Mouse (Mus musculus) cerebellum, postnatal 4 days (tissue): ENCODE results near the gene Lefty2.
"Not testable (repeated sequence)": the region's sequence is repeated elsewhere in the genome, so short reads cannot be mapped to it uniquely, and the experiment has no call there.

Experiments used
- DNase-seq, 2 experiments: peaks; one replicate each; pipeline ENCODE4 v3.0.0; 2022; ENCODE audit warnings: low spot score in 2 of 2, mixed read lengths in 1 of 2

The Lefty2 gene

DNA sequence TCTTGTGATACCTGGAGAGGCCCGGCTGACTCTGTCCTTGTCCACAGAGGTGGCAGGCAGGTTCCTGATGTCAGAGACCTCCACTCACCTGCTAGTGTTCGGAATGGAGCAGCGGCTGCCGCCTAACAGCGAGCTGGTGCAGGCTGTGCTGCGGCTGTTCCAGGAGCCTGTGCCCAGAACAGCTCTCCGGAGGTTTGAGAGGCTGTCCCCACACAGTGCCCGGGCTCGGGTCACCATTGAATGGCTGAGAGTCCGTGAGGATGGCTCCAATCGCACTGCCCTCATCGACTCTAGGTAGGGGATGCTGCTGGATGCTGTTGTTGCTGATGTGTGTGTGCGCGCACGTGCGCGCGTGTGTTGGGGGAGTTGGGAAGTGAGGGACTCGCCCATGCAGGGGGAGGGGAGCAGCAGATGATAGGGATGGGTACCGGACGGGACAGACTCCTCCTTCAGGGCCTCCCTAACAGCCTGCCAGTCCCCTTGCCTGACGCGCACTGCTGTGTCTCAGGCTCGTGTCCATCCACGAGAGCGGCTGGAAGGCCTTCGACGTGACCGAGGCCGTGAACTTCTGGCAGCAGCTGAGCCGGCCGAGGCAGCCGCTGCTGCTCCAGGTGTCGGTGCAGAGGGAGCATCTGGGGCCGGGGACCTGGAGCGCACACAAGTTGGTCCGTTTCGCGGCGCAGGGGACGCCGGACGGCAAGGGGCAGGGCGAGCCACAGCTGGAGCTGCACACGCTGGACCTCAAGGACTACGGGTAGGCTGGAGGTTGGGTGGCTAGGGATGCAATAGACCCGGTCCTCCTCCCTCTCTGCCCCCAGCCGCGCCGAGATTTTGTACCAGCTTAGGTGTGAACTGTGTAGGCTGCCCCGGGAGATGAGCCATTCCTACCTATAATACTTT, 1.4 kb downstream of the Lefty2 start:
- not testable (repeated sequence) for DNase-seq

DNA sequence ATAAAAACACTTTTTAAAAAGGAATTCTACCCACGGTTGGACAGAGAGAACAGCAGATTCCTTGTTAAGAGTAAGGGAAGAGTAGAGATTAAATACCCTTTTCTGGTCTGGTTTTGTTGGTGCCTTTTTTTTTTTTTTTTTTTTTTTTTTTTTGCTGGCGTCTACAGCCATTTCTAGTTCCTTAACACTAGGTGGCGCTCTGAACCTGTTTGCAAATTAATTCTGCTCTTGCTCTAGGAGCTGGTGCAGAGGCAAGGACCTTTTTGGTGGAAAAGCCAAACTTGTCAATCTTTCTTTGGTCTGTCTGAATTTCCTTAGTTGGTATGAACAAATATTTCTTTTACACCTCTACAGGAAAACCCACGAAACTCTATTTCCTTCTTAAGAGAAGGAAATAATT, 8.2 kb downstream of the Lefty2 start:
- DNase-seq: no peak

DNA sequence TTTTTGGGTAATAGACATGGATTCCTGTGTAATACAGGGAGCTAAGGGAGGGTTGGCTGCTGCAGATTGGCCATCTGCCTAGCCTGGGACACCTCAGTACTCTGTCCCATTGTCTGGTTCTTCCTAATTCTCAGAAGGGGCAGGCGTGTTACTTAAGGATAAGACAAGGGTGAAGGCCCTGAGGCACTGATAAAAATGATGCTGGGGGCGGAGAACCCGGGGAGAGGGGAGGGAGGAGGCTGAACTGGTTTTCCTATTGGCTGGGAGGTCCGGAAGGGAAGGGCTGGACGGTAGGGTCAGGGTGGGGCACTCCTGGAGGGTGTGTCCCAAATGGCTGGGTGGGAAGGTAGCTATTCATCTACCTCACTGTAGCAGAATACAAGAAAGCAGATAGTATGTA, 10.0 kb downstream of the Lefty2 start:
- DNase-seq: no peak

DNA sequence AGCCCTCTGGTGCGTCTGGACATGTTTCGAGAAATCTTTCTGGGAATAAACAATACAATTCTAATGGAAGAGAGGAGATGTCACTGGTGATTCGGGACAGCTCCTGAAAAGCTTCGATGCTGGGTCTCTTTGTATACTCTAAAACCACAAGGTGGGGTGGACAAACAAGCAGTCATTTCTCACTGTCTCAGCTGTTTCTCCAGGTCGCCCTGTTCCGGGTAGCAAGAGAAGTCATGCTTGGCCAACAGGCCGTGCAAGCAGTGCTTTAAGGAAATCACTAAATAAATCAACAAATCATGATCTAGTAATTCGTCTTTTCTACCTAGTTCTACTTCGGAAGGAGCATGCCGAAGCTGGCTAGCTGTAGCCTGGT, 10.7 kb downstream of the Lefty2 start:
- DNase-seq: no peak

DNA sequence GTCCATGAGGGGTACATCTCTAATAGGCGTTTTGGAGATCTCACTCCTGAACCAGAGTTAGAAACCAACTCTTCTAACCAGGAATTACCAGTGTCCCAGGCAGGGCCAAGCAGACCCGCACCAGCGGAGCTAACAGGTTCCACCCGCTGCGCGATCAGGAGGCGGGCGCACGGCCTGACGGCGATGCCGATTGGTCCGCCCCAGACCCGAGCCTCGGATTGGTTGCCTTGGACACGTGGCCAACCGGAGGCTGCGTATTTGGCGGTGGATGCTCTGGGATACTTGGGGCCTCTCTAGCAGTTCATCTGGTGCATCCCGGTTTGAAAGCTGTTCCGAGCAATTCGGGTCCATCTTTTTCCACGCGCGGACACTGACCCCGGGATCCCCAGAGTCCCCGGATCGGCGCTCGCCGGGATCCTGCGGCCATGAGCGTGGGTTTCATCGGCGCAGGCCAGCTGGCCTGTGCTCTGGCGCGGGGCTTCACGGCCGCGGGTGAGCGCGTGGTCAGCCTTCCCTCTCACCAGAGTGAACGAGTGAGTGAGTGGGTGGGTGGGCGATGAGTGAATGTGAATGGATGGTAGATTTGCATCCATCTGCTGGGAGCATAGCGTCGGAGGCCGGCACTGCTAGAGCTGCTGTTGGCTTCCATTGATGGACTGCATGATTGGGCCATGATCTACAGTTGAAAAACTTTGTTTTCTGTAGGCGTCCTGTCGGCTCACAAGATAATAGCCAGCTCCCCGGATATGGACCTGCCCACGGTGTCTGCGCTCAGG, 11.3 kb downstream of the Lefty2 start, which contains the start of gene Pycr2:
Gene Pycr2, plus strand, starts transcription at position 255 of the 776 bp plus-strand sequence.
- DNase-seq: peak; percentile 94 to 96

DNA sequence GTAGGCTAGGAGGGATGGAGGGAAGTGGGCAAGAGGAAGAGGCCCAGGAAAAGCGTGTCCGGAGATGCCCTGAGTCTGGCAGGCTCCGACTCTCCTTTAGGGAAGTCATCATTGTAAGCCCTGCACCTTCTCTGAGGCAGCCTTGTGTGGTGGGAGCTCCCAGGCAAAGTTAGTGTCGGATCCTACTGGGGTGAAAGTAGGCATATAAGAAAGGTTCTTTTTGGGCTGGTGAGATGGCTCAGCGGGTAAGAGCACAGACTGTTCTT, 11.8 kb downstream of the Lefty2 start:
- DNase-seq: no peak

DNA sequence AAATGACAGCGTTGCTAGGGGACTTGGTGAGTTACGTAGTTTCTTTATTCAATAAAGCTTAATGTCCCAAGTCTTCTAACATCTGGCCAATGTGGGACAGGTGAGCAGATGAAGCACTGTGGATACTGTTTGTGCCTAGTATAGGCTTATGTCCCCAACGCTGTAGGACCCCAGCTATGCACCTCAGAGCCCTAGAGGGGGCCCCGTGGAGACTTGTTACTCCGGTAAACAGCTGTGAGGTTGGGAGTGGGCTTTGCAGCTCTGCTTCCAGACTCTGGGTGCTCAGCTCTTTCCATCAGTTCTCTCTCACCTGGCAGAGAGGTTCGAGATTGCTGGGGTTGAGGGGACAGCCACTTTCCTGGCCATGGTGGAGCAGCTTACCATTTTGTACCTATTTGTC, 12.4 kb downstream of the Lefty2 start:
- DNase-seq: no peak

DNA sequence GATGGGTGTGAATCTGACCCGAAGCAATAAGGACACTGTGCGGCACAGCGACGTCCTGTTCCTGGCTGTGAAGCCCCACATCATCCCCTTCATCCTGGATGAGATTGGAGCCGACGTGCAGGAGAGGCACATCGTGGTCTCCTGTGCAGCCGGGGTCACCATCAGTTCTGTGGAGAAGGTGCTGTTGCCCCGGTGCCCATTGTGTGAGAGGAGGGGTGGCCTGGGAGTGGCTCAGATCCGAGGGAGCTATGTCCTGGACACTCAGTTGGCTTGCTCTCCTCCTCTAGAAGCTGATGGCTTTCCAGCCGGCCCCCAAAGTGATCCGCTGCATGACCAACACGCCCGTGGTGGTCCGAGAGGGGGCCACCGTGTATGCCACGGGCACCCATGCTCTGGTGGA, 13.0 kb downstream of the Lefty2 start:
- no peak for DNase-seq

DNA sequence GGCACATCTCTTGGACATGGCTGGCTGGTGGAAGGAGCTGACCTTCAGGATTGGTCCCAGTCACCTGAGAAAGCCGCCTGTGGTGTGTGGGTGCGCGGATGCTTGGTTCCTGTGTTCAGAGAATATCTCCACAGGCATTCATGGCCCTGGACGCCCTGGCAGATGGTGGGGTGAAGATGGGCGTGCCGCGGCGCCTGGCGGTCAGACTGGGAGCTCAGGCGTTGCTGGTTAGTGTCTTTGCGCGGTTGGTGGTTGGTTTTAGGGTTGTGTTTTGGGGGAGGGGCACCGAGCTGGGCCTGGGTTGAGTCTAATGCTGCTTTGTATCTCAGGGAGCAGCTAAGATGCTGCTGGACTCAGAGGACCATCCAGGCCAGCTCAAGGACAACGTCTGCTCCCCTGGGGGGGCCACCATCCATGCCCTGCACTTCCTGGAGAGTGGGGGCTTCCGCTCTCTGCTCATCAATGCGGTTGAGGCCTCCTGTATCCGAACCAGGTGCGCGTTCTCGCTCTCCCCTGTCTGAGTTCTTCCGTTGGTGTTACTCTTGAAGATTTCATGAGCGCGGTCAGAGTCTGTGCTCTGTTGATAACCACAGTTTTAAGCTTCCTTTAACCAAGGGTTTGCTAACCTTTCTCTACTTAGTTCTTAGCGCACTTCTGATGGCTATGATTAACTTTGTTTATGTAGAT, 13.7 kb downstream of the Lefty2 start:
- no peak for DNase-seq

DNA sequence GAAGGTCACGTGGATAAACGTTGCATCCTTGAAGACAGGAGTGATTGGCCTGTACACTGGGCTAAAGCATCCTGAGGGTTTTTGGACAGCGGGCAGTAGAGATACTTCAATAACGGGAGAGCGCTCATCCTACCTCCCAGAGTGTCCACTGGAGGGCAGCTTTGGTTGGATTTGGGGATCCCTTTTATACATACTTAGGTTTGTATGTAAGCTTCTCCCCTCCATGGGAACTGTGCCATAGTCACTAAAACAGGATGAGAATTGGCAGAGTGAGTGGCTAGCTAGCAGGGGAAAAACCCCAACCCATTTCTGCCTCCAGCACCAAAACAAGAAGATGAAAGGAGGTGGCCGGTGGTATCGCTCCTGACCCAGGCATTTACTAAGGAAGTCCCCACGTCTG, 18.2 kb downstream of the Lefty2 start:
- no peak for DNase-seq

DNA sequence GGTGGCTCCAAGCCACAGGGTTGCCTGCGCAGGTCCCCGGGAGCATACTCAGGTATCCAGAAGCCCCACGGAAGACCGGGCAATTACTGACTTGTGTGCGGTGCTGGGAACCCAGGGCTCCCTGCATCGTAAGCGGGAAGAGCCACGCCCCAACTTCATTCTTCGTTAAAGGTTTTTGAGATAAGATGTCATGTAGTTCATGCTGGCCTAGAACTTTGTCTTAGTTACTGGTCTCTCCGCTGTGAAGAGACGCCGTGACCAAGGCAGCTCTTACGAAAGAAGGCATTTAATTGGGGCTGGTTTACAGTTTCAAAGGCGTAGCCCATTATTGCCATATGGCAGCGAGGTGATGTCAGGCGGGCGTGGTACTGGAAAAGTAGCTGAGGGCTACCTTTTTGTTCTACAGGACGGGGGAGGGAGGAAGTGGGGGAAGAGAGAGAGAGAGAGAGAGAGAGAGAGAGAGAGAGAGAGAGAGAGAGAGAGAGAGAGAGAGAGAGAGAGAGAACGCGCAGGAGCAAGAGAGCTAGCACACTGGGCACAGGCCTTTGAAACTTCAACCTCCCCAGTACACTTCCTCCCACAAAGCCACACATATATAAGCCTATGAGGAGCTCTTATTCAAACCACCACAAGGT, 18.9 kb downstream of the Lefty2 start:
- DNase-seq: no peak

DNA sequence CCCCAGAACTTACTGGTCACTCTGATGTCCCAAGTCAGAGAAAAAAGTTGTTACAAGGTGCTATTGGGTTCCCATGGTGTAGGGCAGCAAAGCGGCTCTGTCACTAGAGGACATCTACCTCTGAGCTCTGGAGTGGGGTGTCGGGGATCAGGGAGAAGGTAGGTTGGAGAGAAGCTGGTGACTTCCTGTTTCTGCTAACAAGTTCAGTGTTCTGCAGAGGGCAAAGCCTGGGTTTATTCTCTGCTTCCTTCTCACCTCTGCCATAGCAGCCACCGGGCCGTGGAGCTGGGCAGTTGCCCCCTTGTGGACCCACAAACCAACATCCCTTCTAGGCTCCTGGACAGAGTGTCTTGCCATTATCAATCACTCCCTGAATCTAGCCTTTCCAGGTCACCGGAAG, 19.9 kb downstream of the Lefty2 start:
- no peak for DNase-seq

DNA sequence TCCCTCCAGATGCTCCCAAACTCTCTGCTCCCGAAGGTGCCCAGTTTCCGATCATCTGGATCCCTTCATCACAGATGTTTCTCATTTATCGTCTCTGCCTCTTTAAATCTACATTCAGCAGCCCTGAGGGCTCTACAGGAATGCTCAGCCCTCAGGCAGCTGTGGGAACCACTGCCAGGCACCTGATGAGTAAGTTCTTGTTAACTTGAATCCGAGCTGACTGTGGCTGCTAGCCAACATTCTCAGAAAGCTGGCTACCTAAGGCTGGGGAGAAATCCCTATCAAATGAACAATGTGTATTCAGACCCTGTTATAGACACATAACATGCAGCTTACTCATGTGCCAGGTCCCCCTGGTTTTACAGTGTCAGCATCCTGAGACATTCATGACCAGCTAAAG, 20.9 kb downstream of the Lefty2 start:
- DNase-seq: no peak

DNA sequence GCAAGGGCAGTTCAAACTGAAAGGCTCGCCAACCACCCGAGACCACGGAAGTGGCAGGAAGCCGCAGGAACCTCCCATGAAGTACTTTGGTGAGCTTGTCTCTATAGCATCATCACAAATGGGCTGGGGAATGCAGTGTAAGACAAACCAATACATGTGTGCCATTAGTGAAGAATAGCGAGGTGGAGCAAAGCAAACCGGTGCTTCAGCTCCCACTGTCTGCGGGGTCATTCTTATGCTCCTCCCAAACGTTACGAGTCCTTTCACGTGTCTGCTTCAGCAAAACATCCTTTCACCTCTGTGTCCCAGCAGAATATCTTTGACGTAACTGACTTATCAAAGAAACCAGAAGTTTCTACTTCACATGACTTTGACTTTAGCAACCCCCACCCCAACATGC, 23.5 kb downstream of the Lefty2 start:
- no peak for DNase-seq

DNA sequence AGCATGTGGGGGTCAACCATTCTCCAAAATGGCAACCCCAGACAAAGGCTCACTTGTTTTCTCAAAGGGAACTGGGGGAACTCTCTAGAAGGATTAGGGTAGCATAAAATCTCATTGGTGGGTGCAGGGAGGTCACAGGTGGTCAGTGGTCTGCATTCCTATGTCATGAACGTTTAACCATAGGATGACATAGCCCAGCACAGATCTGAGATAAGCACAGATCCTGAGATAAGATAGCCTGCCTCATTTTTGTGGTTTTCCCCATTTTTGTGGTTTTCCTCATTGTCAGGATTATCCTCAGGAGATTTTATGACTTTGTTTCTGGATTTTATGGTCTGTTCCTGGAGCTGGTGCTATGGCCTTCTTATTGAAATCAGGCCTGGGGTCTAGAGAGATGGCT, 24.1 kb downstream of the Lefty2 start:
- DNase-seq: no peak

DNA sequence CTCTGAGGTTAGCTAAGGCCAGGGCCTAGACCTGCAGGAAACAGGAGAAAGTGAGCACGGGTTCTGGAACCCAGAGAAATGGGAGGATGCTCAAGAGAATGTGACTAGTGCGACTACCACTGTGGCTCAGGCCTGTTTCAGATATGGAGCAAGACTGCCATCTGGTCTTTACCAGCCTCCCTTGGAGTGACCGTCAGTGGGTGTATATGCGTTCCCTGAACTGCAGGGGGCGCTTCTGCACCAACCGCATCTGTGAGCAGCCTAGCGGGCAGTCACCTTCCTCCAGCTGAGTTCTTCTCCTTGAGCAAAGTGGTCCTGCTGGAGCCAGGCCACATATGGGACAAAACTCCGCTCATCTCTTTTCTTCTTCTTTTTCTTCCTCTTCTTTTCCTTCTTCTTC, 26.8 kb downstream of the Lefty2 start:
- no peak for DNase-seq

DNA sequence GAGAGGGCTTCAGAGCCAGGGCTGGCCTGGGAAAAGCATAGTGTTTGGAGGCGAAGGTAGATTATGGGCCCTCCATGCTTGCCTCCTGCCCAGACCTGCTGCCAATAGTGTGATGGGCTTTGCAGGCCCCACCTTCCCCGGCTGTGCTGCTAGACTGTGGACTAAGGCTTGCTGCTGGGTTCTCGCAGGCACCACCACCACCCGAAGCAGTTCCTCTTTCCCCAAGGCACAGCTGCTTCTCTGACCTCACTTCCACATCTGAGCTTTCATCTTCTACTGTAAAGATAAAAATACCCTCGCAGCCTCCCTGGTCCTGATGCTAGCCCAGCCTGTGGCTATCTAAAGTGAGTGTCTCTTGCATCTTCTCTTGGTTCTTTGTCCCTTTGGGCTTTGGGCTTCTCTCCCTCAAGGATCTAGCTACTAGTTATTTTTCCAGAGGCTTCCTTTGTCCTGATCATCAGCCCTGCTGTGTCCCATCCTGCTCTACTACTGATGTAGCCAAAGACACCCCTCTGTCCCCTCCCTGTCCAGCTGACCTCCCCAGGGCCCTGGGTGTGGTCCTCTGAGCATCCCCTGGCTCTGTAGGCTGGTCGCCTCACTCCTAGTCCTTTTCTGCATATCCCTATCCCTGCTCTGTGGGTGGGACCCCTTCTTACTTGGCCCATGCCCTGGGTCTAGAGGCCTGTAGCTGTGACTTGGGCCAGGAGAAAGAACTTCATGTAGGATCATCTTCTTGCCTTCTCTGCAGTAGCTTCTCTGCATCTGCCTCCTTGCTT, 29.6 kb downstream of the Lefty2 start:
- DNase-seq: no peak

DNA sequence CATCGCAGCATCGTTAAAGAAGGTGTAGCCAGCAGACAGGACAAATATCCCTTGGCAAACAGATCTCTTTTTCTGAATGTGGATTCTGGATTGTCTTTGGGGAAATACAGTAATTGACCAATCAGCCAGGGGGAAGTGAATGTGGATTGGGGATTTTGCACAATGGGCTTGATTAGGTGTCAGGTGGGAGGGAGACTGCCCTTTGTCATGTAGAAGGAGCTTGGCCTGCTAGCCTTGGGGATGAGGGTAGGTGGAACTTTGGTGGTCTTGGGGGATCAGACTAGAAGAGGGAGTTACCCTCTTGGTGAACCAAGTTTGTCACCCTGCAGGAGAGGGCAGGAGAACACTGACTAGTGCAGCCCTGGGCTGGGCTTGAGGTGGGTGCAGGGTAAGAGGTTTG, 31.8 kb downstream of the Lefty2 start:
- no peak for DNase-seq

DNA sequence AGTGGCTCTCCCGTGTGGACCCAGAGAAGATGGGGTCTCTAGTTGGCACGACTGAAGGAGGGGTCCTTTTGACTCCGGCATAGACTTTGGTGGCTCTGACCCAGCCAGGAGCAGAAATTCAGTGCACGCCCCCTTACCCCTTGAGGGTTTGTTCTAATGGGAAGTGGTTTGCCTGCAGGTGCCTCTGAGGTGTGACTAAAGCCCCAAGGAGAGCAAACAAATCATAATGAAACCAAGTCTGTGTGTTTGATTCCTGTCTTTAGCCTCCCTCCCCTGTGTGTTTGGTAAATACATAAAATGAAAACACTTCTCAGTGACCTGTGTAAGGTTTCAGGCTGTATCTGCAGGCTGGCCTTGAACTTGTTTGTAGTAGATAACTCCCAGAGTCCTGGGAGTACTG, 33.4 kb downstream of the Lefty2 start:
- no peak for DNase-seq

DNA sequence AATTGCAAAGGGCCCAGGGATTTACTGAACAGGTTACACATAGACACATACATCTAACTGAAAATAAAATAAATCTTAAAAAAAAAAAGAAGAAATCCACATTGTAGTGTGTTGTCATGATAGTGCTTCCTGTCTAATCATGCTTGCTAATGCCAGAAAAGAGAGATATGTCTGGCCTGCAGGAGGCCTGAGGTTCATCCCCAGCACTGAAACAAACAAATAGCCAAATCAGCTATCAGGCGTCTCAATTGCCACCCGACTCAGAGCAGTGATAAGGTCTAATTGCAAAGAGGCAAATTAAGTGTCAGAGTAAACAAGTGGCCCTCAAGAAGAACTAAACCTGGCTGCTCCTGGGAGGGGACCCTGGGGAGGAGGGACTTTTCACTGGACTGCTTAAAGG, 36.7 kb downstream of the Lefty2 start:
- no peak for DNase-seq

DNA sequence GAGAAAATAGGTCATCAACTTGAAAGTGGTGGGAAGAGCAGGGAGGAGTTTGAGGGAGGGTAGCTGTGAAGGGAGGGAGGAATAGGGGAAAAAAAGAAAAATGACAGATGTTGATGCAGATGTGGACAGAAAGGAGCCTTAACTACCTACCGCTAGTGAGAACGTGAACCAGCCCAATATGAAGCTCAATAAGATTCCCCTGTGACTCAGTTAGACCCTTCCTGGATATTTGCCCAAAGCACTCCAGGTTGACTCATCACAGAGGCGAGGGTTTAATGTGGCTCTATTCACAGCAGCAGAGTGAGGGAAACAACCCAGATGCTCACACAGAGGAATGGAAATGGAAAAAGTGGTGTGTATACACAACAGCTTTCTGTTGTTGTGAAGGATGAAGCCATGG, 38.2 kb downstream of the Lefty2 start:
- DNase-seq: no peak

DNA sequence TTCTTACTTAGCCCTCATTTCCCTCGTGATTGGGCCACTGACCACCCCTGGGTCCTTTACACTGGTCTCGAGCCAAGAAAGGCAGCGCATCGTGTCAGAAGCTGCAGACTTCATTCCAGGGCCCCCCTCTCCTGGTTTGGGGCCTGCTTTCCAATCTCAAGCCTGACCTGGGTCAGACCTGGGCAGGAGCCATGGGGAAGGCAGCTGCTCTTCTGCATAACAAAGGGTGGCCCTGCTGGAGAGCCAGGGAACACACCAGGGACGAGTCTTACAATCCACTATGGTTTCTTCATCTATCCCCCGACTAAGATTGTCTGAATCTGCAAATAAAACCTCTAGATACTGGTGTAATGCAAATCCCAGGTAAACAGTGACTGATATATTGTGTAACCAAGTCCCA, 40.8 kb downstream of the Lefty2 start:
- no peak for DNase-seq
